Mouse (Mus musculus) brain, embryonic 14.5 days (tissue): ENCODE results near the gene Gimap8.

Experiments
- CTCF ChIP-seq: fragments of 200-500 bp; IDR thresholded peaks from 2 replicates; pipeline ENCODE4 v1.5.1; 2012; ENCODE audit warnings: inconsistent platforms, mild to moderate bottlenecking, moderate library complexity, borderline replicate concordance; ENCODE audit not compliant: insufficient read depth, insufficient read length; ENCODE audit errors: extremely low read depth
- POLR2A ChIP-seq: fragments of 200-500 bp; IDR thresholded peaks from 2 replicates; pipeline ENCODE4 v1.6.1; 2012; ENCODE audit warnings: mild to moderate bottlenecking, inconsistent platforms, borderline replicate concordance; ENCODE audit not compliant: poor library complexity, insufficient read depth, insufficient read length, severe bottlenecking; ENCODE audit errors: extremely low read depth

GRCm38 (mm10) chr6:48669446-48669969 is 22.5 kb downstream of the Gimap8 start:
- no peak for TF ChIP-seq CTCF
- no peak for TF ChIP-seq POLR2A
